Mouse (Mus musculus): ENCODE data around the gene Taco1. TPM values are rescaled to one million over a fixed set of nuclear protein-coding genes. Genes with fewer than 3 reads are reported as not detected.
A peak's percentile ranks its signal among the peaks of the same experiment; 100 is the strongest.

The Taco1 gene
- polyA plus RNA-seq (2012; rRNA removed) (7.3 and 10.0 TPM in 2 replicates), polyA plus RNA-seq (2014; fragmentation: Nextera tagmentation; extraction: Ambion mirVana) (4.8 and 5.2 TPM in 2 replicates)

- H3K9me3 ChIP-seq (ENCODE audit: control insufficient read depth, low read length), result no peaks in the 10 kb centered on the region
- H3K27ac ChIP-seq, result peak within 1 kb of the TSS; percentile 64
- no peaks in the 10 kb centered on the region for H3K27me3 ChIP-seq (ENCODE audit: control insufficient read depth, insufficient read depth, low read length)
- ATAC-seq (ENCODE audit: insufficient read depth), result peak; percentile 96
- WGBS (ENCODE audit: insufficient replicate concordance), result under 1% methylated on average over 49 of the region's 49 CpGs
- H3K4me3 ChIP-seq (ENCODE audit: insufficient read depth in 1 of 2, low read depth in 2 of 2, low read length in 2 of 2), result peak within 1 kb of the TSS; percentile 69 to 94
- DNase-seq (ENCODE audit: low read depth in 3 of 3, low spot score in 3 of 3), result peak; percentile 86 to 91 (median 89)
- TF ChIP-seq EP300 (IDR thresholded peaks at IDR 0.05; ENCODE audit: low read depth) (no peak; the same call in 1 of the 2 replicates), CTCF (IDR thresholded peaks at IDR 0.05; ENCODE audit: low read depth) (peak; percentile 66)
- H3K4me1 ChIP-seq (replicated peaks; ENCODE audit: control insufficient read depth in 2 of 2, insufficient read depth in 2 of 2, low read length in 1 of 2), result peaks cover 10 to 11% of the 10 kb centered on the region in 2 experiments
- H3K36me3 ChIP-seq (replicated peaks; ENCODE audit: control insufficient read depth, insufficient read depth, low read depth), result no peaks in the 10 kb centered on the region
- H3K9ac ChIP-seq (replicated peaks), result peak within 1 kb of the TSS; percentile 95
- peak within 1 kb of the TSS; percentile 96 for H3K4me2 ChIP-seq (ENCODE audit: low read depth)
Observed at GRCm38 (mm10) chr11:106065923-106066571, at the start of gene Taco1. TSS of gene Taco1 (plus strand) at chr11:106066061.

GRCm38 (mm10) chr11:106016440-106016839 is 49.4 kb upstream of the Taco1 start:
- 57% methylated on average over 5 of the region's 5 CpGs for WGBS (ENCODE audit: insufficient replicate concordance)
- H3K27ac ChIP-seq, result no peak overlapping the region
- no peak for ATAC-seq (ENCODE audit: insufficient read depth)
- no peak overlapping the region for H3K9ac ChIP-seq (replicated peaks)
- no peak overlapping the region for H3K4me3 ChIP-seq (ENCODE audit: insufficient read depth in 1 of 2, low read depth in 2 of 2, low read length in 2 of 2)
- DNase-seq (ENCODE audit: low read depth in 3 of 3, low spot score in 3 of 3), result no peak
- no peaks in the 10 kb centered on the region for H3K4me1 ChIP-seq (replicated peaks; ENCODE audit: control insufficient read depth in 2 of 2, insufficient read depth in 2 of 2, low read length in 1 of 2)
- H3K27me3 ChIP-seq (ENCODE audit: control insufficient read depth, insufficient read depth, low read length), result peaks cover 56% of the 10 kb centered on the region
- no peak for TF ChIP-seq EP300 (IDR thresholded peaks at IDR 0.05; ENCODE audit: low read depth)
- TF ChIP-seq CTCF (IDR thresholded peaks at IDR 0.05; ENCODE audit: low read depth), result no peak
- no peak overlapping the region for H3K4me2 ChIP-seq (ENCODE audit: low read depth)
- no peaks in the 10 kb centered on the region for H3K36me3 ChIP-seq (replicated peaks; ENCODE audit: control insufficient read depth, insufficient read depth, low read depth)
- no peaks in the 10 kb centered on the region for H3K9me3 ChIP-seq (ENCODE audit: control insufficient read depth, low read length)

- no peaks in the 10 kb centered on the region for H3K36me3 ChIP-seq (replicated peaks; ENCODE audit: control insufficient read depth, insufficient read depth, low read depth)
- no peaks in the 10 kb centered on the region for H3K4me1 ChIP-seq (replicated peaks; ENCODE audit: control insufficient read depth in 2 of 2, insufficient read depth in 2 of 2, low read length in 1 of 2)
- peaks cover 48% of the 10 kb centered on the region for H3K27me3 ChIP-seq (ENCODE audit: control insufficient read depth, insufficient read depth, low read length)
- 2% methylated on average over 50 of the region's 50 CpGs for WGBS (ENCODE audit: insufficient replicate concordance)
- H3K9ac ChIP-seq (replicated peaks), result no peak overlapping the region
- no peak for TF ChIP-seq CTCF (IDR thresholded peaks at IDR 0.05; ENCODE audit: low read depth)
- TF ChIP-seq EP300 (IDR thresholded peaks at IDR 0.05; ENCODE audit: low read depth), result no peak
- no peak for DNase-seq (ENCODE audit: low read depth in 3 of 3, low spot score in 3 of 3)
- no peak overlapping the region for H3K4me3 ChIP-seq (ENCODE audit: insufficient read depth in 1 of 2, low read depth in 2 of 2, low read length in 2 of 2)
- no peak overlapping the region for H3K27ac ChIP-seq
- no peak for ATAC-seq (ENCODE audit: insufficient read depth)
- H3K4me2 ChIP-seq (ENCODE audit: low read depth), result no peak overlapping the region
- H3K9me3 ChIP-seq (ENCODE audit: control insufficient read depth, low read length), result no peaks in the 10 kb centered on the region
Observed at GRCm38 (mm10) chr11:106020051-106020763, 45.7 kb upstream of the Taco1 start.

GRCm38 (mm10) chr11:106025774-106026173 is 40.1 kb upstream of the Taco1 start:
- Histone ChIP-seq H3K4me3 (ENCODE audit: insufficient read depth in 1 of 2, low read depth in 2 of 2, low read length in 2 of 2) (no peak overlapping the region), H3K9me3 (ENCODE audit: control insufficient read depth, low read length) (no peaks in the 10 kb centered on the region), H3K4me1 (replicated peaks; ENCODE audit: control insufficient read depth in 2 of 2, insufficient read depth in 2 of 2, low read length in 1 of 2) (peaks cover 7 to 10% of the 10 kb centered on the region in 2 experiments), H3K27me3 (ENCODE audit: control insufficient read depth, insufficient read depth, low read length) (peaks cover 15% of the 10 kb centered on the region), H3K9ac (replicated peaks) (no peak overlapping the region), H3K27ac (no peak overlapping the region), H3K36me3 (replicated peaks; ENCODE audit: control insufficient read depth, insufficient read depth, low read depth) (peaks cover 2% of the 10 kb centered on the region), H3K4me2 (ENCODE audit: low read depth) (no peak overlapping the region)
- DNase-seq (ENCODE audit: low read depth in 3 of 3, low spot score in 3 of 3), result no peak
- peak; percentile 55; the same call in 1 of the 2 replicates for ATAC-seq (ENCODE audit: insufficient read depth)
- 34% methylated on average over 3 of the region's 3 CpGs for WGBS (ENCODE audit: insufficient replicate concordance)
- TF ChIP-seq EP300 (IDR thresholded peaks at IDR 0.05; ENCODE audit: low read depth), result no peak; the same call in none of the 2 replicates
- TF ChIP-seq CTCF (IDR thresholded peaks at IDR 0.05; ENCODE audit: low read depth), result no peak

Data from liver, embryonic 14.5 days (tissue).